Mouse (Mus musculus) monocyte, adult 5-6 weeks (primary cell): ENCODE data around the gene Il23r. TPM values are rescaled to one million over a fixed set of nuclear protein-coding genes. Genes with fewer than 3 reads are reported as not detected.
"Not testable (repeated sequence)": the region's sequence is repeated elsewhere in the genome, so short reads cannot be mapped to it uniquely, and the experiment has no call there.

ENCODE experiments used
- ATAC-seq: fragments of 153-309, 156-312 bp; replicated peaks from 2 replicates; pipeline ENCODE4 v1.8.0; 2017; ENCODE audit warnings: mild to moderate bottlenecking; ENCODE audit not compliant: low TSS enrichment, insufficient number of reproducible peaks, severe bottlenecking, poor library complexity, low FRiP score
- total RNA-seq: library from RNA; stranded (forward); fragments of 200-1000, 200-491, 200-594 nt; gene quantifications from 3 replicates; pipeline ENCODE4 v1.2.3, GENCODE M21; 2017

Il23r gene
- not detected in 3 replicates for total RNA-seq

DNA sequence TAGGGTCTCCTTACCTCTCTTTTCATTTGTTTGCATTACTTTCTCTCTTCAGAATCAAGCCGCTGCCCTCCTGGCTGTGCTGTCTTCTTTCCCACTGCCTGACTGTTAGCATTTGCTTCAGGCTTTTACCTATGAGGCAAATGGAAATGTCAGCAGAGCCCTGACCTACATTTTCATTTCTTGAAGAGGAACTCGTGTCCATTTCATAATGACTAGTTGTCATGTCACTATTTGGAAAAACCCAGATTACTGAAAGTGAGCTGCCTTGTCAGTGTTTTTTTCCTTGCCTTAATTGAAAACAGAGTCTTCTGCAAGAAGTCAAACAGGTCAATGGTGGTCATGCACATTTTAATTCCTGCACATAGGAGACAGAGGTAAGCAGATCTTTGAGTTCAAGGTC is at the start of gene Il23r:
Gene Il23r, minus strand, starts transcription at position 101 of the 400 bp plus-strand sequence.
- no peak for ATAC-seq

GRCm38 (mm10) chr6:67535777-67536054 is 44.1 kb upstream of the Il23r start, which contains the start of gene Tacstd2:
Gene Tacstd2, minus strand, starts transcription at chr6:67535796.
- ATAC-seq = no peak

DNA sequence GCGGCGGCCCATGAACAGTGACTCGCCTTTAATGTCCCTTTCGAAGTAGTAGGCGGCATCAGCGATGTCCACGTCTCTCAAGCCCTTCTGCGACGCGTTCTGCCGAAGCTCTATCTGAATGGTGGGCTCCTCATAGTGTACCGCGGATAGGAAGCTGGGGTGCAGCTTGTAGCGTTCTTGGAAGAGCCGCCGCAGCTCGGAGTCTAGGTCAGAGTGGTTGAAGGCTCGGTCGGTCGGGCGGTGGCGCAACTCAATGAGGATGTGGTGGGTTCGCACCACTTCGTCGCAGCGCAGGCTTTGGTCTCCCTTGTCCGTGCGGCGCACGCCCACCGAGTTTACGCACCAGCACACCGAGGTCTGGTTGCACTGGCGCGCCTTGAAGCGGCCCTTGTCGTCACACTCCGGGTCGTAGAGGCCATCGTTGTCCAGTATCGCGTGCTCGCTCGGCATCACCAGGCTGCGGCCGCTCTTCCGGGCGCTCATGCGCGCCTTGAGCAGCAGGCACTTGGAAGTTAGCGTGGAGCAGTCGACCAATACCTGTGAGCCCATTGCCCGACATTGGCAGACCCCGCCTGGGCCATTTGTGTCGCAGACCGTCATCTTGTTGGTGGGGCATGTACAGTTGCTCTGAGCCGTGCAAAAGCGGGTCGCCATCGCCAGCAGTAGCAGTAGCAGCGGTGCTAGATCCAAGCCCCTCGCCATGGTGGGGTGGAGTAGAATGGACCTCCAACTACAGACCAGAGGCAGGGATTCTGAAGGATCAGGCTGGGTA is 43.5 kb upstream of the Il23r start:
- peak; percentile 13; the same call in 1 of the 2 replicates for ATAC-seq

GRCm38 (mm10) chr6:67534191-67535004 is 42.7 kb upstream of the Il23r start:
- no peak for ATAC-seq

- ATAC-seq = peak; percentile 90
Observed at GRCm38 (mm10) chr6:67532665-67533440, 41.2 kb upstream of the Il23r start.

DNA sequence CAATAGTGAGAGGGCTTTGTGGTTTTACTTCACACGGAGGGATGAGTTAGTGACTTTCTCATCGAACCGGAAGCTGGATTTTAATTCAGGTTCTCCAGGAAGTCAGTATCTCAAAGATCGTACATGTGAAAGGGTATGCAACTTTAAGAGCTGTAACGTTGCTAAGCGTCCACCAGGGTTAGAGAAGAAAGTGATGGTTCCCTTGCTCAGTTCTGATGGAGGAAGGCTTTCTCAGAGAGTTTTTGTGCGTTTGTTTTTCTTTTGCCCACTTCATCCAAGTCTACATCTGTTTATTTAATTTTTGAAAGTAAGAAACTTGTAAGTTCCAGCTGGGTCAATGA is 40.1 kb upstream of the Il23r start:
- ATAC-seq = no peak

DNA sequence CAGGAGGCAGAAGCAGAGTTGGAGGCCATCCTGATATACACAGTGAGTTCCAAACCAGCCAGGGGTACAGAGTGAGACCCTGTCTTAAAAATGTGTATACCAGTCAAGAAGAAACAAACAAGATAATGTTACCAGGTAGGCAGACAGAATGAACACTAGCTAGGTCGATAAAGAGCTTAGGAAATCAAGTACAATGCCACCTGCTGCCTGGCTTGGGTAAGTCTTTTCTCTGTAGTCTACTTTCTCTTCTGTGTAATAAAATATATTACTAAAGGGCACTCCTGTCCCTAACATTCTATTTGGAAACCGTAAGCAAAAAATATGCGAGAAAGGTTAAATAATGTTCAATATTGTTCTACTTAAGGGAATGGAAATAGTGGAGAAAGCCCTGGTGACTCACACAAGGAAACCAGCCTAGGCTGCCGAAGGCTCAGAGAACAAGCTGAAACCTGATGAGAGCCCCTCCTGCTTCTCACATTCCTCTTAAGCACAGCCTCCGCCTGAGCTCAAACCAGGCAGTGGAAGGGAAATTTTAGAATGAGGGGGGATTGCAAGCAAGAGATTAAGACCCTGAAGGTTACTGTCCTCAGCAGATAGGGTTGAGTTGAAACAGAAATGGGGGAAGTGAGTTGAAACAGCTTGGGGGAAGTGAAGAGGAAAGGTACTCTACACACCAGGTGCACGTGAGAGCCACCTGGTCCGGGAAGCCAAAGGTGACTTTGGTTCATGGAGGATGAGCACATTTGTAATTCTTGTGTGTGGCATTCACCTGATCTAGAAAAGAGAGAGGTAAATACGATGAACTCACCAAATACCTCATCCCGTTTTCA is 39.6 kb upstream of the Il23r start:
- no peak for ATAC-seq

GRCm38 (mm10) chr6:67526356-67526755 is 34.7 kb upstream of the Il23r start:
- ATAC-seq = no peak

- ATAC-seq = peak; percentile 80; the same call in 1 of the 2 replicates
Observed at GRCm38 (mm10) chr6:67510752-67511151, 19.1 kb upstream of the Il23r start.

DNA sequence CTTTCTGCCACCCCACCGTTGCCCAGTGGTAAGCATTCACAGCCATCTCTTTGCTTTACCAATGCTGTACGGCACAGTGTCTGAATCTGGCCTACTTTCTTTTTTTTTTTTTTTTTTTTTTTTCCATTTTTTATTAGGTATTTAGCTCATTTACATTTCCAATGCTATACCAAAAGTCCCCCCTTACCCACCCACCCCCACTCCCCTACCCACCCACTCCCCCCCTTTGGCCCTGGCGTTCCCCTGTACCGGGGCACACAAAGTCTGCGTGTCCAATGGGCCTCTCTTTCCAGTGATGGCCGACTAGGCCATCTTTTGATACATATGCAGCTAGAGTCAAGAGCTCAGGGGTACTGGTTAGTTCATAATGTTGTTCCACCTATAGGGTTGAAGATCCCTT is 10.3 kb upstream of the Il23r start:
- not testable (repeated sequence) for ATAC-seq

GRCm38 (mm10) chr6:67481012-67481411 is 10.6 kb downstream of the Il23r start:
- no peak for ATAC-seq

DNA sequence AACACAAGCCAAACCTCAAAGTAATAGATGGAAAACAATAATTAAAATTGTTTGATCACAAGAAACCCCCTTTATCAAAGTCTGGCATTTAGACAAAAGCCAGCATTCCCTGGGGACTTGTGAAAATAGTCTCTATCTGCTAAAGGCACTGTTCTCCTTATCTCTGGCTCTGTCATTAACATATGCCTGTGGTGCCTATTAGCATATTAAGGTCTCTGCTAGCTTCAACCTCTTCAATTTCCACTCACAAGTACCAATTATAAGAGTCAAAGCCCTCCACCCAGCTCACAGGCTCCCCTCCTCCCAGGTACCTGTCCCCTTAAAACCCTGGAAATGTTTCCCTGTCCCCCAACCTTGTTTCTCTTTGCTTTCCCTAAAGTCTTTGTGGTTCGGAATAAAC is 20.4 kb downstream of the Il23r start:
- no peak for ATAC-seq

GRCm38 (mm10) chr6:67459424-67459823 is 32.2 kb downstream of the Il23r start:
- ATAC-seq = no peak

- no peak for ATAC-seq
Observed at GRCm38 (mm10) chr6:67451330-67451729, 40.3 kb downstream of the Il23r start.

DNA sequence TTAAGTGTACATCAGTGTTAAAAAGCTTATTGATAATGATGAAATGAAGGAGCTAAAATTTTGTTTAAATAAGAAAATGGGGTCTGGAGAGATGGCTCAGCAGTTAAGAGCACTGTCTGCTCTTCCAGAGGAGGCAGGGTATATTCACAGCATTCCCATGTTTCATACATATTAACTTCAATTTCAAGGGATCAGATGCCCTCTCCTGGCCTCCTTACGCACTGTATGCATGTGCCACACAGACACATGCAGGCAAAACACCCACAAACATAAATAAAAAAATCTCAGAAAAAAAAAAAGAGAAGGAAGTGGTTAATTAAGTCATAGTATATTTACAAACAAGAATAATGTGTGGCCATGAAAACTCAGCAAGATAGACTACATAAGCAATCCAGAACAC is 45.8 kb downstream of the Il23r start:
- ATAC-seq = no peak

DNA sequence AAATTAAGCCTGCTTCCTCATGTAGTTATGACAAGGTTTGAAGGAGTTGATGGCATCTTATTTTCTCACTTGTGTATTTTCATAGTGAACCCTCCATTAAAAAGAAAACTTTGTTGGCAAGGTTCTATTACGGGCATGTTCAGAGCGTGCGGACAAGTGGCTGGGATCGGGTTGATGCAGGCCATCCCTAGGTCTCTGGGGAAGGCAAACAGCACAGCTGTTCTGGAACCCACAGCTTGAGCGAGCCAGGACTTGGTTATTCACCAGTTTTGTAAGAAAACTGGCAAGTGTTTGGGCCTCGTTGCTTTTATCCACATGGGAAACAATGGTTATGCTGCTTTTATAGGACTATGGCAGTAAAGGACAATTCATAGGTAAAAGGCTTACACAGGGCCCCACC is 48.5 kb downstream of the Il23r start:
- no peak for ATAC-seq

DNA sequence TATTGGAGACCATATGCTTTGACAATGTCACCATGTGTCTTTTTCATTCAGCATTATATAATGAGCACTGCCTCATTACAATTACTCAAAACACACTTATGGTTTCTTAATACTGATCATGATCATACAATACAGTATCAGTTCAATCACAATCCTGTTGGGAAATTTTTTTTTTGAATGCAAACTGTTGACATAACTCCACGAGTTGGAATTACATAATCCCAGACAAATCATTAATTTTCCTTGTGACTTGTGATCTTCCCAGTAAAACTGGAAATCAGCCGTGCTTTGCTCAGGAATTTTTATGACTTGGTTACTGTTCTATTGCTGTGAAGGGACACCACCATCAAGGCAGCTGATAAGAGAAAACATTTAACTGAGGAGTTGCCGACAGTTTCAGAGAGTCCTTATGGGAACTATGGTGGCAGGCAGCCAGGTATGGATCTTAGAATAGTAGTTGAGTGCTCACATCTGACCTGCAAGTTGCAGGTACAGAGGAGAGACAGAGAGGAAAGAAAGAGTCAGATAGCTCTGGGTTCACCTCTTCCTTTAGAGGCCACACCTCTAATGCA is 53.8 kb downstream of the Il23r start:
- ATAC-seq = no peak

- ATAC-seq = no peak
Observed at GRCm38 (mm10) chr6:67437028-67437427, 54.6 kb downstream of the Il23r start.
